Mouse (Mus musculus) urinary bladder, postnatal 36 days (tissue): ENCODE data around the gene Mpzl2.

ENCODE experiments used
- DNase-seq, 2 experiments: peaks; one replicate each; pipeline ENCODE4 v3.0.0; 2022; ENCODE audit warnings: low spot score in 2 of 2, mixed read lengths in 1 of 2

Mpzl2 gene

GRCm38 (mm10) chr9:45085741-45086690, 46.4 kb downstream of the Mpzl2 start:
- no peak for DNase-seq

- DNase-seq, result no peak
Observed at GRCm38 (mm10) chr9:45088040-45088439, 48.4 kb downstream of the Mpzl2 start.

DNA sequence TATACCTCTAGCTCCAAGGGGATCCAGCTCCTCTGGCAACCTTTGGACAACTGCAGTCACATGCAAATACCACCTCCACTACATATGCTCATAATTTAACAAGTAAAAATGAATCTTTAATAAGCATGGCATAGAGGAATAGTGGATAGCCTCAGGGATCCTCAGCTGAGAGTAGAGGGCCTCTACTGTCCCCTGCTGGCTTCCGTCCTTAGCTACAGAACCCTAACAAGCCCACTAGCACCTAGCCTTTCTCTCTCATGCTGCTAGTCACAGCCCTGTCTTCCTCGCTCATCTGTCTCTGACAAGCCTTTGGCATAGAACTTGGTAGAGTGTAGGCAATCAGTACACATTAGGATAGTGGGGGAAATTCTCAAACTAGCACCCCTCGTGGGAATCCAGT, 51.2 kb downstream of the Mpzl2 start:
- DNase-seq, result no peak

DNA sequence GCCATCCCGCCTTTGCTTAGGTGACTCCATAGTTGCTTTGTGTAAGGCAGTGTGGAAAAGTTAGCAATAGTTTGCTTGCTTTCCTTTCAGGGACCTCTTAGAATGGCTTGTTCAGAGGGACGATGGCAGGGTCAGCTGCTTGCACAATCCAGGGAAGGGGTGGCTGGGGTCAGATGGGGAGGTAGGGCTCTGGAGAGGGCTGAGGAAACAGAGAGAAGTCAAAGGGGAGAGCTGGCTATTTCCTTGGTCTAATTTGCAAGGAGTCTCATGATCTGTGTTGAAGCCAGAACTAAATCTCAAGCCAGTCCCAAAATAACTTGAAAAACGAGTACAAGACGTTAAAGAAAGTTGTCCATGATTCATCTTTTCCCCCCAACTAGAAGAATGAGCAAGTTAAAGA, 53.0 kb downstream of the Mpzl2 start:
- DNase-seq, result no peak

DNA sequence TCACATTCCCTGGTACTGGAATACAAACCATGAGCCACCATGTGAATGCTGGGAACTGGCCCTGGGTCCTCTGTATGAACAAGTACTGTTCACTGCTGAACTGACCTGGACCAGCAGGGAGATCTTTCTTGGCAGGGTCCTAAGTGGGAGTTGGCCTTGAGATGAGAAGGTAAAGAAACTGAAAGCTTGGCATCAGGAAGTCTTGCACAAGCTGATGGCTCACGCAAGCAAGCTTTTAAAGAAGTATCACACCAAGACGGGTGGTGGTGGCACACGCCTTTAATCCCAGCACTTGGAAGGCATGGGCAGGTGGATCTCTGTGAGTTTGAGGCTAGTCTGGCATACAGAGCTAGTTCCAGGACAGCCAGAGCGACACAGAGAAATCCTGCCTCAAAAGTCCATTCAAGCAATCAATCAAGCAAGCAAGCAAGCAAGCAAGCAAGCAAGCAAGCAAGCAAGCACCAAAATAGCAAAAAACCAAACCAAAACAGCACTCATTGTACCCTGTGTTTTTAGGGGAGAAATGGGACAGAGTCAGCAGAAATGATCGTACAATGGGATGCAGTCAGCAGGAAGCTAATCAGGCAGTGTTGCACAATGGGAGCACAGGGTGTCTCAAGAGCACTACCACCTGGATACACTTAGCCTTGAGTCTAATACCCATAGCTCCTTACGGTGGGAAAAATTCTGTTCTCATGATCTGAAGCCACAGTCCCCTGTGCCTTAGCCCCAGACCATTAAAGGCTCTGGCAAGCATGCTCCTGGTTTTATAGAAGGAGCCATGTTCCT, 55.7 kb downstream of the Mpzl2 start:
- no peak for DNase-seq

DNA sequence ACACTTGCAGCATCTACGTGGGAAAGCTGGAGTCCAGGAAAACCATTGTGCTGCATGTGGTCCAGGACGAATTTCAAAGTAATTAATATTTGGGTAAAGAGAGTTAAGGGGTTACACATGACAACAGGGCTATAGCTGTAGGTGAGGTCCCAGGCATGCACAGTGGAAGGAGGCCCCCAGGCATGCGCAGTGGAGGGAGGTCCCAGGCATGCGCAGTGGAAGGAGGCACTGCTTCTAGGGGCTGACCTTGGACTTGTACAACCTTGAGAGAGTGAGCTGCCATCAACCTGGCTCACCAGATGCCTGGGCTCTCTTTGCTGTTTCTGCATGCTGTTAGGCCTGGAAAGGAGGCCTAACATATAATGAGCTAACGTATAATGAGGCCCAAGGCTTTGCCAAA, 58.3 kb downstream of the Mpzl2 start:
- DNase-seq, result no peak

DNA sequence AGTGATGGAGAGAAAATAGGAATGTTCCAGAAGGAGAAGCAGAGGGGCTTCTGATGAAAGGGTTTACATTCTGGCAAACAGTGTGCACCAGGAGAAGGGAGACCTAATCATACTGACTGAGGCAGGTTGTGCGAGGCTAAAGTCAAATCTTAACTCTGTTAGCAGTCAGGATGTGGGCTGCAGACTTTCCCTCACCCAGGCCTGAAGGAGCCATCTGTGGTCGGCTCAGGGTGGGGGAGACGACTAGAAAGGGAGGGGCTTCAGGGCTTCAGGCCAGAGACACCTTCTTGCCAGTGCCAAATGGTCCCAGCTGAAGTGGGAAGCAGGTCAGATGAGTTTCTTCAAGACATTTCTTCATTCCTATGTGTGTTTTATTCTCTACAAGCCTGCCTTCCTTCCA, 58.8 kb downstream of the Mpzl2 start:
- no peak for DNase-seq

GRCm38 (mm10) chr9:45102528-45102927, 62.9 kb downstream of the Mpzl2 start:
- no peak for DNase-seq

DNA sequence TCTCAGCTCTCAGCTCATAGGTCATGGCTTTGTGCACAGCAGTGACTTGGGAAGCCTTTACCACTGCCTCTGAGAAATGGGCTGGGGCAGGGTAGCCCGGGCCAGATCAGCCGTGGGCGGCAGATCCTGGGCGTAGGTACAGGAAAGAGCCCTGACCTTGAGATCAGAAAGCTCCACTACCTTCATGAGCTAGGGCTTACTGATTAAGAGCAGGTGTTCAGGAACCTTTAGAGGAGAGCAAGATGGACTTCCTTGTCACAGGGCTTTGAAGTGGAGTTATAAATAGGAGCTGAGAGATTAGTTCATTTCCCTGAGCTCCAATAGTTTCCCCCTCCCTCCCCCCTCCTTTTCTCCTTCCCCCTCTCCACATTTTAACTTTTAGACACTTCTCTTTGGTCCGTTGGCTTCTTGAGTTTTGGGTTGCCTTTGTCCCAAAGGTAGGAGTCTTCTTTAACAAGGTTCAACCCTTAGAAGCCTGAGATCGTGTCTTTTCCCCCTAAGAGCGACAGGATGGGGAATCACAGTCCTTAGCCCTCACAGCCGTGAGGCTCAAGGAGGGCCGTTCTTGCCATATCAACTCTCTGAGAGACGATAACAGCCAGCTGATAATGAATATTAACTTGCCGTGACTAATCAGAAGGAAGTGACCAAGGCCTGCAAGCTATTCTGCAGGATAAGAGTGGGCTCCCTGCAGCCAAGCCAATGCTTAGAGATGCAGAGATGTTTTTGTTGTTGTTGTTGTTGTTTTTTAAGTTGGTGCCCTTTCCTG, 63.8 kb downstream of the Mpzl2 start:
- no peak for DNase-seq
